Mouse (Mus musculus) MEL (cell line): ENCODE data around the gene Arpc3.

Experiments
- CHD2 ChIP-seq: IDR thresholded peaks from 2 replicates; pipeline ENCODE4 v1.6.1; 2011; ENCODE audit warnings: low read length, improper control_type of control experiment
- CTCF ChIP-seq, 3 experiments: IDR thresholded peaks in 2 of 3; conservative IDR thresholded peaks in 1 of 3; 2 replicates each; pipeline ENCODE4 v1.5.1; 2011 to 2012; ENCODE audit warnings: low read length in 3 of 3, low read depth in 2 of 3, mild to moderate bottlenecking in 2 of 3, improper control_type of control experiment in 1 of 3, inconsistent platforms in 1 of 3, mixed read lengths in 1 of 3, moderate library complexity in 1 of 3; ENCODE audit not compliant: control insufficient read depth in 1 of 3, insufficient read depth in 1 of 3, poor library complexity in 1 of 3, severe bottlenecking in 1 of 3
- EP300 ChIP-seq, 2 experiments: IDR thresholded peaks; 2 replicates each; pipeline ENCODE4 v1.6.1; 2011; ENCODE audit warnings: improper control_type of control experiment in 2 of 2, low read length in 2 of 2, low read depth in 1 of 2, mild to moderate bottlenecking in 1 of 2
- GABPA ChIP-seq: IDR thresholded peaks from 2 replicates; pipeline ENCODE4 v1.6.1; 2012; ENCODE audit warnings: low read depth, mild to moderate bottlenecking, inconsistent platforms, low read length, improper control_type of control experiment, moderate library complexity
- JUND ChIP-seq: IDR thresholded peaks from 2 replicates; pipeline ENCODE4 v1.6.1; 2011; ENCODE audit warnings: low read depth, mild to moderate bottlenecking, improper control_type of control experiment, low read length
- MAFK ChIP-seq: IDR thresholded peaks from 2 replicates; pipeline ENCODE4 v1.6.1; 2011; ENCODE audit warnings: low read depth, mild to moderate bottlenecking, low read length, improper control_type of control experiment, borderline replicate concordance
- NELFE ChIP-seq: IDR thresholded peaks from 2 replicates; pipeline ENCODE4 v1.6.1; 2011; ENCODE audit warnings: low read depth, low read length, improper control_type of control experiment
- NRF1 ChIP-seq: IDR thresholded peaks from 2 replicates; pipeline ENCODE4 v1.6.1; 2014; ENCODE audit warnings: low read depth, mild to moderate bottlenecking, inconsistent platforms, low read length, improper control_type of control experiment, moderate library complexity; ENCODE audit not compliant: poor library complexity, insufficient read depth, severe bottlenecking
- RAD21 ChIP-seq: IDR thresholded peaks from 2 replicates; pipeline ENCODE4 v1.6.1; 2011; ENCODE audit warnings: mild to moderate bottlenecking, low read depth, low read length, improper control_type of control experiment
- TAL1 ChIP-seq: IDR thresholded peaks from 2 replicates; pipeline ENCODE4 v1.6.1; 2012; ENCODE audit warnings: mild to moderate bottlenecking, inconsistent platforms, low read length, moderate library complexity, mixed read lengths
- UBTF ChIP-seq: IDR thresholded peaks from 2 replicates; pipeline ENCODE4 v1.6.1; 2012; ENCODE audit warnings: low read depth, mild to moderate bottlenecking, inconsistent platforms, low read length, improper control_type of control experiment, moderate library complexity, borderline replicate concordance; ENCODE audit not compliant: insufficient read depth
- USF1 ChIP-seq: IDR thresholded peaks from 2 replicates; pipeline ENCODE4 v1.6.1; 2014; ENCODE audit warnings: low read depth, mild to moderate bottlenecking, inconsistent platforms, low read length, improper control_type of control experiment, moderate library complexity
- ZNF384 ChIP-seq: IDR thresholded peaks from 2 replicates; pipeline ENCODE4 v1.6.1; 2012; ENCODE audit warnings: low read depth, mild to moderate bottlenecking, inconsistent platforms, low read length, improper control_type of control experiment

DNA sequence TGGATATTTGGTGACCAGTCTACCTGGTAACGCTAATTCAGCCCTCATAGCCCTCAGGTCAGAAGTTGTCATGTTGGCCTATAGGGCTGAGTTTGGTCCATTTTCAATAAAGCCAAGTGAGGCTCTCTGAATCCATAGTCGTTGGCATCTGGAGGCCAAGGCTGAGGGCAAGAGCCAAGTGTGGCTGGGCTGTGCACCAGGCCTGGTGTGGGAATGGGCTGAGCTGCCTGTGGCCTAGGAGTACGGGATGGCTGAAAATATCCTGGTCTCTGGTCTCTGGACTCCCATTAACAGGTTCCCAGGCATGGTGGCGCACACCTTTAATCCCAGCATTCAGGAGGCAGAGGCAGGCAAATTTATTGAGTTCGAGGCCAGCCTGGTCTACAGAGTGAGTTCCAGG, 1.7 kb upstream of the Arpc3 start:
- TF ChIP-seq USF1 = no peak
- TF ChIP-seq NELFE = no peak
- no peak for TF ChIP-seq JUND
- no peak for TF ChIP-seq UBTF
- no peak for TF ChIP-seq EP300 (IDR thresholded peaks at IDR 0.05; ENCODE audit: low read depth in 1 of 2, low read length in 2 of 2)
- no peak for TF ChIP-seq RAD21
- TF ChIP-seq MAFK = no peak
- no peak for TF ChIP-seq CTCF (IDR thresholded peaks at IDR 0.05 in 2 of 3, conservative IDR thresholded peaks at IDR 0.05 in 1 of 3; ENCODE audit: control insufficient read depth in 1 of 3, insufficient read depth in 1 of 3, low read depth in 2 of 3, low read length in 3 of 3, poor library complexity in 1 of 3, severe bottlenecking in 1 of 3)
- TF ChIP-seq GABPA = no peak
- TF ChIP-seq CHD2 = no peak
- TF ChIP-seq NRF1 = no peak
- no peak for TF ChIP-seq TAL1
- no peak for TF ChIP-seq ZNF384
